Mouse (Mus musculus) neural tube, embryonic 11.5 days (tissue): ENCODE measurements at regions not wholly inside any gene's neighbourhood (a gene's known extent, or its start where the extent isn't known, plus 50 kb on each side); places are given as distances from the start of the nearest gene placed in this dataset.

Source experiments
- ATAC-seq: fragments of 200-750 bp; cut with Nextera tagmentation; 2 replicates; pipeline ENCODE4 v1.8.0; 2017; ENCODE audit warnings: moderate number of reproducible peaks, mild to moderate bottlenecking, moderate TSS enrichment, moderate library complexity; ENCODE audit not compliant: insufficient read depth, low FRiP score, low TSS enrichment
- DNase-seq: peaks from one replicate; pipeline ENCODE4 v3.0.0-alpha.2; 2015; ENCODE audit warnings: low spot score
- H3K27ac ChIP-seq: fragments of 300-500 bp; sonication (generic); 2 replicates; pipeline ENCODE4 v1.5.1; 2014; ENCODE audit warnings: low read depth, mild to moderate bottlenecking, low read length
- H3K27me3 ChIP-seq: fragments of 300-500 bp; sonication (generic); 2 replicates; pipeline ENCODE4 v1.6.1; 2014; ENCODE audit warnings: mild to moderate bottlenecking, low read length, mixed read lengths; ENCODE audit not compliant: control insufficient read depth, insufficient read depth
- H3K36me3 ChIP-seq: fragments of 300-500 bp; sonication (generic); 2 replicates; pipeline ENCODE4 v1.6.1; 2014; ENCODE audit warnings: mild to moderate bottlenecking, low read length, moderate library complexity, mixed read lengths; ENCODE audit not compliant: control insufficient read depth, insufficient read depth
- H3K4me1 ChIP-seq: fragments of 300-500 bp; sonication (generic); 2 replicates; pipeline ENCODE4 v1.6.1; 2014; ENCODE audit warnings: low read length, mixed read lengths; ENCODE audit not compliant: control insufficient read depth, insufficient read depth
- H3K4me2 ChIP-seq: fragments of 300-500 bp; sonication (generic); 2 replicates; pipeline ENCODE4 v1.6.1; 2014; ENCODE audit warnings: low read depth, mild to moderate bottlenecking, moderate library complexity
- H3K4me3 ChIP-seq: fragments of 300-500 bp; sonication (generic); 2 replicates; pipeline ENCODE4 v1.5.1; 2014; ENCODE audit warnings: low read depth, low read length
- H3K9ac ChIP-seq: fragments of 300-500 bp; sonication (generic); 2 replicates; pipeline ENCODE4 v1.6.1; 2014; ENCODE audit warnings: mild to moderate bottlenecking, low read length
- H3K9me3 ChIP-seq: fragments of 300-500 bp; sonication (generic); 2 replicates; pipeline ENCODE4 v1.6.1; 2016; ENCODE audit warnings: low read length; ENCODE audit not compliant: control insufficient read depth
- WGBS: fragments of 180-500 bp; shearing (Covaris S2); extraction: QIAGEN DNeasy Blood & Tissue Kit; methylation state at CpG from one replicate; pipeline ENCODE4 v1.1.7; 2014; 5-methylcytosine and 5-hydroxymethylcytosine counted together

DNA sequence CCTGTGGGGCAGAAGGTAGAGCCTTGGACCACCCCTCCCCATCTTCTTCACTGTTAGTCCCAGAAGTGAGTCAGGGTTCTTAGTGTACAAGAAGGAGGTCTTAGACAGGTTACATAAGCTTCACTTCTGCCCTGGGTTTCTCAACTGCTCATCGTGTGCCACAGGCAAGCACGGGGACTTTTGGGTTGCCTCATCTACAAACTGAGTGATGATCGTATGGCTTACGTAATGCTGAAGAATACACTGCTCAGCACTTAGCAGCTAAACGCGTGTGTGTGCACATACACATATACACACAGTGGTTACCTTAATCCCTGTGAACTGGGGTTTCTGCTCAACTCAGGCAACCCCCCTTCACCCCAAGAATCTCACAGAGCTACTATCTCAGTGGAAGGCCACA is 163.1 kb upstream of the Zc3h12a start:
- WGBS, result 90% methylated on average over 6 of the region's 6 CpGs
- DNase-seq (no peak), ATAC-seq (no peak)
- no peak overlapping the region for H3K27ac ChIP-seq
- no peaks in the 10 kb centered on the region for H3K36me3 ChIP-seq
- no peaks in the 10 kb centered on the region; the same call in 1 of the 2 replicates for H3K4me1 ChIP-seq
- no peak overlapping the region for H3K4me3 ChIP-seq
- no peak overlapping the region for H3K4me2 ChIP-seq
- H3K27me3 ChIP-seq, result no peaks in the 10 kb centered on the region
- no peaks in the 10 kb centered on the region for H3K9me3 ChIP-seq
- H3K9ac ChIP-seq, result no peak overlapping the region

DNA sequence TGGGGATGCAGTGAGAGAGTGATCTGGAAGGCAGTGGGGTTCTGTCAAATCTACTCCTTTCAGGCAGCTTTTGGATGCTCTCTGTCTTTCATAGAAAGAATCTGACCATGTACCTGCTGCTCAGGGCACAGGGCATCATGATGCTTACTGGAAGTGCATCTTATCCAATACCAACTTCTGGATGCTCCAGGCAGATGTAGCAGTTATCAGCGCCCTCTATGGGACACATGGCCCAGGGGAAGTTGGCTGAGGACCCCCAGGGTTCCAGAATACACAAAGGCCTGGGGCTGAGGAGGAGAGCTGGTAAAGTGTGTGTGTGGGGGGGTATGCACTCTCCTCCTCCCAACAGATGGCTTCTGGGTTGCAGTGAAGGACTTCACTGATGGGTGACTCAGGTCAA is 162.1 kb upstream of the Zc3h12a start:
- Histone ChIP-seq H3K4me1 (no peaks in the 10 kb centered on the region; the same call in 1 of the 2 replicates), H3K27ac (no peak overlapping the region), H3K9ac (no peak overlapping the region), H3K9me3 (no peaks in the 10 kb centered on the region), H3K4me3 (no peak overlapping the region), H3K36me3 (no peaks in the 10 kb centered on the region), H3K4me2 (no peak overlapping the region), H3K27me3 (no peaks in the 10 kb centered on the region)
- 33% methylated on average over 1 of the region's 1 CpGs for WGBS
- no peak for DNase-seq
- no peak for ATAC-seq

DNA sequence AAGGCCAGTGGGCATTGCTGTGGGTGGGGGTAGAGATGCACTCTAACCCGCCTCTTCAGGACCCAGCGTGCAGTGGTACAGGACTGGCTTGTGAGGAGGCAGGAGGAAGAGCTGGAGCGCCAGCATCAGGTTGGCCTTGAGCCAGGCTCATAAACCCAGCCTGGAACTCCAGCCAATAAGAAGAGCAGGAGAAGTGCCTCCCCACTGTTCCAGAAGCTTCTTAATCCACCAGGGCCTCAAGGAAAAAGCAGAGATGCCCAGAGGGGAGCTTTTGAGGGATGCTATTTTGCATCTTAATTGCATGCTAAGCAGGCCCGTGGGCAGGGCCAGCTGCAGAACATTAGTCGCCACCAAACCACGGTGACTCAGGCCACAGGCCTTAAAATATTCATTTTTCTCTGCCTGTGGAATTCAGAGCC is 161.4 kb upstream of the Zc3h12a start:
- H3K9ac ChIP-seq, result no peak overlapping the region
- no peak overlapping the region for H3K4me3 ChIP-seq
- ATAC-seq (peak; percentile 71; the same call in 1 of the 2 replicates), DNase-seq (peak; percentile 26)
- no peaks in the 10 kb centered on the region; the same call in 1 of the 2 replicates for H3K4me1 ChIP-seq
- H3K4me2 ChIP-seq, result no peak overlapping the region
- WGBS, result 58% methylated on average over 6 of the region's 6 CpGs
- H3K27ac ChIP-seq, result no peak overlapping the region
- no peaks in the 10 kb centered on the region for H3K9me3 ChIP-seq
- H3K36me3 ChIP-seq, result no peaks in the 10 kb centered on the region
- H3K27me3 ChIP-seq, result no peaks in the 10 kb centered on the region

DNA sequence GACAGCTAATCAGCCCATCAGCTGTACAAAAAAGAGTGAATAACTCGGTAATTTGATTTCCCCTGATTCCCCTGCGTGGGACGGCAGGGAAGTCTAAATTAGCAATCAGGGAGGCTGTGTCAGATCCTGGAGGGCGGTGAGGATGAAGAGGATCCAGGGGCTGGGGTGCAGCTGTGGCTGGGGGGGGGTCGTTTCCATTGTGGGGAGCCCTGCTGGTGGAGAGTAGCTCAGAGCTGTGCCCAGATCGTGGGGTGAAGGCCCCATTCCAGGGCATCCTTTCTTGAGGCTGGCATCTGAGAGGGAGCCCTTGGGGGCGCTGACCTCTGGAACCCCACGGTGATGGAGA is 155.3 kb upstream of the Zc3h12a start:
- 22% methylated on average over 8 of the region's 8 CpGs for WGBS
- Histone ChIP-seq H3K36me3 (no peaks in the 10 kb centered on the region), H3K4me3 (no peak overlapping the region), H3K27ac (no peak overlapping the region), H3K9ac (no peak overlapping the region), H3K4me1 (peaks cover 8% of the 10 kb centered on the region; the same call in 1 of the 2 replicates), H3K27me3 (no peaks in the 10 kb centered on the region), H3K4me2 (no peak overlapping the region), H3K9me3 (no peaks in the 10 kb centered on the region)
- no peak for DNase-seq
- no peak for ATAC-seq

DNA sequence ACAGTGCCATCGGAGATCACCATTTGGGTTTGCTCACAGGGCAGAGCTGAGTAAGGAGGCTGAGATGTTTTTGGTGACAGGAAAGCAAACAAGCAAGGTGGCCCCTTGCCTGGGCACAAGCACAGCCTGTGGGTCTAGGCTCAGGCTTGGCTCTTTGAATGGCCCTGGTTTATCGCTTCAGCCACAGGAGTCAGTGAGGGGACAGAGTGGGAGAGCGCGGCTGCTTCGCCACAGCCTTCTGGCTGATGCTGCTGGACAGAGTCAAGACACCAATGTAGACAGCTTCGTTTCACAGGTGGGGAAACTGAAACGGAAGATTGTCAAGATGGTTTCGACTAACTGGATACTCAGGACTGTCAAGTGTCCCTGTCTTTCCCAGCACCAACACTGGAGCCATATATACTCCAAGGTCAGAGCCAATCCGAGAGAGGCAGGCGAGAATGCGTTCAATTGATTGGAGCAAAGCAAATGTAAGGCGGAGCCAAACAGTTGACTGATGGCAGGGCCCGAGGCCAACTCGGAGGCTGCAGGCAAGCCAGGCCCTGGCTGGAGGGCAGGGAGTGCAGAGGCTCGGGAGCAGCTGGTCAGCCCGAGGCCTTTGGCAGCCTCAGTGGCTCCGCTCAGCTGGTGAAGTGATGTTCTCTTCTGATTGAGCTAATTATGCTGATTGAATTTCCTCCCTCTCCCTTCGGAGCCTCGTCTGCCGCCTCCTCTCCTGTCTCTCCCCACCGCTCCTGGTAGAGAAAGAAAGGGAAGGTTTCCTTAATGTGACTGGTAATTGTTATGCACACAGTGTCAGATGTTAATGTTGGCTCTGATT is 154.7 kb upstream of the Zc3h12a start:
- Histone ChIP-seq H3K9ac (no peak overlapping the region), H3K9me3 (no peaks in the 10 kb centered on the region), H3K4me3 (no peak overlapping the region), H3K36me3 (no peaks in the 10 kb centered on the region), H3K27me3 (no peaks in the 10 kb centered on the region), H3K27ac (no peak overlapping the region), H3K4me2 (peak overlapping the region; percentile 30), H3K4me1 (peaks cover 8% of the 10 kb centered on the region; the same call in 1 of the 2 replicates)
- 12% methylated on average over 19 of the region's 21 CpGs for WGBS
- ATAC-seq (peak; percentile 92), DNase-seq (peak; percentile 82)

DNA sequence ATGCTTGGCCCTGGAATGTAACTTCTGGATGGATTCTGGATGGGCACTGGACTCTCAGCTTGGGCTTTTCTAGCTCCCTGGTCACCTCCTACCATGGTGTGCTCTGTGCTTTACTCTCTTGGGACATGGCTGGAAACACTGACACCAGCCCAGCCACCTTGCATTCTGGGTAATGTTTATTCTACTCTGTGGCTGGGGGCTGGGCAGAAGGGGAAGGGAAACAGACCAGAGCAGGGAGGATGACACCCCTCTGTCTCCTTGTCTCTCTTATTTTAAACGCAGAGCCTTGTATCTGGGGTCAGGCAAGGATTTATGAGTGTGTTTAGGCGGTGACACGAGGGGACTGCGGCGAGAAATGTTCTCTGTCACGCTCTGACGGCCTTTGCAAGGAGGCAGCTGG is 151.5 kb upstream of the Zc3h12a start:
- Histone ChIP-seq H3K9me3 (no peaks in the 10 kb centered on the region), H3K9ac (no peak overlapping the region), H3K4me3 (no peak overlapping the region), H3K4me2 (no peak overlapping the region), H3K27ac (no peak overlapping the region), H3K36me3 (no peaks in the 10 kb centered on the region), H3K4me1 (peaks cover 8% of the 10 kb centered on the region; the same call in 1 of the 2 replicates), H3K27me3 (peaks cover 7% of the 10 kb centered on the region; the same call in 1 of the 2 replicates)
- 21% methylated on average over 7 of the region's 7 CpGs for whole genome bisulfite sequencing
- DNase-seq (no peak), ATAC-seq (no peak)

DNA sequence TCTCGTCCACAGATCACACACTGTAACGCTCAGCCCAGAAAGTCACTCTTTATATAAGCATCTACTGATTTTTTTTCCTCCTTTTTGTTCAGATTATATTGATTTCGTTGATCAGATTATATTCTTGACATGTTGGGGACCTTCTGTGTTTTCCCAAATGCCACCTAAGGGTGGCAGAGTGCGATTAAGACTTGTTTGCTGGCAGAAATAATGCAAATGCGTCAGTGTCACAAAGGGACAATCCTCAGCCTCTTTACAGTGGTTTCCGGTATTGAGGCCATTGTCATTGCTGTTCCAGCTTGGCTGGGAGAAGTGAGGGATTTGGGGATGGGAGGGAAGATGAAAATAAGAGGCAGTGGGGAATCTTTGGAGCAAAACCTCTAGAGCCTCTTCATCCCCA is 149.2 kb upstream of the Zc3h12a start:
- Histone ChIP-seq H3K4me1 (peaks cover 5% of the 10 kb centered on the region; the same call in 1 of the 2 replicates), H3K9me3 (no peaks in the 10 kb centered on the region), H3K9ac (no peak overlapping the region), H3K4me3 (no peak overlapping the region), H3K36me3 (no peaks in the 10 kb centered on the region), H3K27me3 (peaks cover 7% of the 10 kb centered on the region; the same call in 1 of the 2 replicates), H3K4me2 (no peak overlapping the region), H3K27ac (no peak overlapping the region)
- ATAC-seq (no peak), DNase-seq (no peak)
- 67% methylated on average over 6 of the region's 6 CpGs for WGBS

DNA sequence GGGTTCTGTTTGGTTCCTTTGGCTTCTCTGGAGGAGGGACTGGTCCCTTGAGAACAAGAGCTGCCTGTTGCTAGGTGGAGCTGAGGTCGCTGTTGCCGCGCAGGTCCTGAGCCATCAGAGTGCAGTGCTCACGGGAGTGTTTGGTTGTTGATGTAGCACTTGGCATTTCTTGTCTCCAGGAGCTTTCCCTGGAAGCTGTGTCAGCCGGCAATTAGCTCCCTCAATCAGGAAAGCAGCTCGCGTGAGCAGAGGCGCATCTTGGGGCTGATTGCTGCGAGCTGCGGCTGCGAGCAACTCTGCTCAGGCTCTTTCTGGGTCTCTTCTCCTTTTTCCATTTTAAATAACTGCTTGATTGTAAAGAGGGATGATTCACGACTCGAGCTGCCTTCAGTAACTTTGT is 147.6 kb upstream of the Zc3h12a start:
- H3K4me2 ChIP-seq, result no peak overlapping the region
- peaks cover 7% of the 10 kb centered on the region; the same call in 1 of the 2 replicates for H3K27me3 ChIP-seq
- peak; percentile 21 for DNase-seq
- H3K36me3 ChIP-seq, result no peaks in the 10 kb centered on the region
- no peak for ATAC-seq
- 2% methylated on average over 13 of the region's 13 CpGs for WGBS
- H3K9me3 ChIP-seq, result no peaks in the 10 kb centered on the region
- no peak overlapping the region for H3K27ac ChIP-seq
- H3K4me1 ChIP-seq, result peaks cover 5% of the 10 kb centered on the region; the same call in 1 of the 2 replicates
- H3K9ac ChIP-seq, result no peak overlapping the region
- no peak overlapping the region for H3K4me3 ChIP-seq

DNA sequence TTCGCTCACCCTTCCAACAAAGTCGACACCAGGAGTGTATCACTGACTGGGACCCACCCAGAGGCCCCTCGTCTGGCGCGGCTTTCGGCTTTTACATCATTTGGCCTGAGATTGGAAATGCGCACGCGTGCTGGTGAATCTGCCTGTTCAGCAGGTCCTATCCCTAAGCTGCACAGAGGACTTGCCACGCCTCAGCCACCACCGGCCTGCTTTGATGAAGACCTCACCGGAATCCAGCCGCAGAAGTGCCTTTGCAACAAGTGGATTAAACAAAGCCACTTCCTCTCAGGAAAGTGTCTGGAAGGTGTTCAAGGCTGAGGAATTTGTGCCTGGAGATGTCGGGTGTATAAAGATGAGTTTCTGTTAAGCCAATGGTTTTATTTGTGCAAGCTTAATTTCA is 143.3 kb upstream of the Zc3h12a start:
- no peaks in the 10 kb centered on the region for H3K4me1 ChIP-seq
- no peak overlapping the region for H3K4me3 ChIP-seq
- DNase-seq (no peak), ATAC-seq (no peak)
- no peak overlapping the region for H3K9ac ChIP-seq
- peaks cover 5% of the 10 kb centered on the region; the same call in 1 of the 2 replicates for H3K27me3 ChIP-seq
- H3K27ac ChIP-seq, result no peak overlapping the region
- H3K9me3 ChIP-seq, result no peaks in the 10 kb centered on the region
- no peaks in the 10 kb centered on the region for H3K36me3 ChIP-seq
- WGBS, result 79% methylated on average over 14 of the region's 14 CpGs
- no peak overlapping the region for H3K4me2 ChIP-seq
